Mouse (Mus musculus) stomach, embryonic 16.5 days (tissue): ENCODE data around the gene Cdpf1. TPM values are rescaled to one million over a fixed set of nuclear protein-coding genes. Genes with fewer than 3 reads are reported as not detected.

Experiments used
- ATAC-seq: fragments of 200-750 bp; cut with Nextera tagmentation; 2 replicates; pipeline ENCODE4 v1.8.0; 2017; ENCODE audit warnings: moderate number of reproducible peaks, moderate TSS enrichment; ENCODE audit not compliant: insufficient read depth, low FRiP score
- H3K27ac ChIP-seq: fragments of 300-500 bp; sonication (generic); 2 replicates; pipeline ENCODE4 v1.5.1; 2014; ENCODE audit warnings: low read length
- H3K27me3 ChIP-seq: fragments of 300-500 bp; sonication (generic); 2 replicates; pipeline ENCODE4 v1.6.1; 2014; ENCODE audit warnings: low read length, control low read depth, mixed read lengths; ENCODE audit not compliant: control insufficient read depth, insufficient read depth
- H3K36me3 ChIP-seq: fragments of 300-500 bp; sonication (generic); 2 replicates; pipeline ENCODE4 v1.6.1; 2014; ENCODE audit warnings: low read length; ENCODE audit not compliant: control insufficient read depth, insufficient read depth
- H3K4me1 ChIP-seq: fragments of 300-500 bp; sonication (generic); 2 replicates; pipeline ENCODE4 v1.6.1; 2014; ENCODE audit warnings: low read length, control low read depth, mixed read lengths; ENCODE audit not compliant: control insufficient read depth, insufficient read depth
- H3K4me2 ChIP-seq: fragments of 300-500 bp; sonication (generic); 2 replicates; pipeline ENCODE4 v1.6.1; 2014; ENCODE audit warnings: low read depth, low read length, mixed read lengths
- H3K4me3 ChIP-seq: fragments of 300-500 bp; sonication (generic); replicated peaks from 2 replicates; pipeline ENCODE4 v1.5.1; 2014; ENCODE audit warnings: mild to moderate bottlenecking, low read length
- H3K9ac ChIP-seq: fragments of 300-500 bp; sonication (generic); 2 replicates; pipeline ENCODE4 v1.6.1; 2014; ENCODE audit warnings: low read length
- H3K9me3 ChIP-seq: fragments of 300-500 bp; sonication (generic); replicated peaks from 2 replicates; pipeline ENCODE4 v1.6.1; 2016; ENCODE audit warnings: low read length, control low read depth; ENCODE audit not compliant: control insufficient read depth
- WGBS: fragments of 180-500 bp; shearing (Covaris S2); extraction: QIAGEN DNeasy Blood & Tissue Kit; methylation state at CpG from one replicate; pipeline ENCODE4 v1.1.7; 2014; 5-methylcytosine and 5-hydroxymethylcytosine counted together
- polyA plus RNA-seq: library from polyadenylated mRNA; unstranded; fragments of >200 nt; fragmentation: Nextera tagmentation; extraction: Ambion mirVana; gene quantifications from 2 replicates; pipeline ENCODE4 v1.2.1, GENCODE M21; 2015

The Cdpf1 gene
- polyA plus RNA-seq, 1 experiment from 2014 or later, result 36.7 TPM

- Histone ChIP-seq H3K36me3 (no peaks in the 10 kb centered on the region), H3K27ac (no peak overlapping the region), H3K4me1 (no peaks in the 10 kb centered on the region), H3K9me3 (no peaks in the 10 kb centered on the region), H3K4me2 (no peak overlapping the region), H3K4me3 (no peak overlapping the region), H3K27me3 (no peaks in the 10 kb centered on the region), H3K9ac (no peak overlapping the region)
- WGBS, result 72% methylated on average over 5 of the region's 5 CpGs
- ATAC-seq, result no peak
Measured at GRCm38 (mm10) chr15:85776771-85777170, 34.7 kb downstream of the Cdpf1 start.

DNA sequence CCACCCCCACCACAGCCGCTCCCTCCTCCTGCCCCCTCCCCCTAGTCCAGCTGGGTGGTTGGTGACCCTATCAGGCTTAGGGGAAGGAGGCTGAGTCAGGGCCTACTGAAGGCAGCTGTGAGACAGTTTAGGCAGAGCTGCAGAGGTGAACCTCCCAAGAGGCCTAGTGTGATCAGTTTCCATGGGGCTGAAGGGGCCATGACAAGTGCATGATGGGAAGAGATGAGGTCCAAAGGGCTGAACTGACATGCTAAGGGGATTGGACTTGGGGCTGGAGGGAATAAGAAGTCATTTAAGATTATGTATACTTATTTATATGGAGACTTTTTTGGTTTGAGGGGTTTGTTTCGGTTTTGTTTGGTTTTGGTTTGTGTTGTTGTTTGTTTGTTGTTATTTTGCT is 35.3 kb downstream of the Cdpf1 start:
- H3K9me3 ChIP-seq, result no peaks in the 10 kb centered on the region
- no peak overlapping the region for H3K4me2 ChIP-seq
- no peaks in the 10 kb centered on the region for H3K27me3 ChIP-seq
- no peaks in the 10 kb centered on the region for H3K4me1 ChIP-seq
- no peak overlapping the region for H3K27ac ChIP-seq
- no peak for ATAC-seq
- H3K4me3 ChIP-seq, result no peak overlapping the region
- no peaks in the 10 kb centered on the region for H3K36me3 ChIP-seq
- WGBS, result 66% methylated on average over 2 of the region's 2 CpGs
- H3K9ac ChIP-seq, result no peak overlapping the region

GRCm38 (mm10) chr15:85775001-85775400 is 36.5 kb downstream of the Cdpf1 start:
- Histone ChIP-seq H3K27me3 (no peaks in the 10 kb centered on the region), H3K4me2 (no peak overlapping the region), H3K36me3 (no peaks in the 10 kb centered on the region), H3K9me3 (no peaks in the 10 kb centered on the region), H3K4me3 (no peak overlapping the region), H3K4me1 (no peaks in the 10 kb centered on the region), H3K27ac (no peak overlapping the region), H3K9ac (no peak overlapping the region)
- no peak for ATAC-seq
- 75% methylated on average over 7 of the region's 7 CpGs for WGBS

GRCm38 (mm10) chr15:85774419-85774818 is 37.1 kb downstream of the Cdpf1 start:
- Histone ChIP-seq H3K9ac (no peak overlapping the region), H3K36me3 (no peaks in the 10 kb centered on the region), H3K4me3 (no peak overlapping the region), H3K27ac (no peak overlapping the region), H3K4me1 (no peaks in the 10 kb centered on the region), H3K27me3 (no peaks in the 10 kb centered on the region), H3K9me3 (no peaks in the 10 kb centered on the region), H3K4me2 (no peak overlapping the region)
- no peak for ATAC-seq
- WGBS, result 77% methylated on average over 9 of the region's 9 CpGs

DNA sequence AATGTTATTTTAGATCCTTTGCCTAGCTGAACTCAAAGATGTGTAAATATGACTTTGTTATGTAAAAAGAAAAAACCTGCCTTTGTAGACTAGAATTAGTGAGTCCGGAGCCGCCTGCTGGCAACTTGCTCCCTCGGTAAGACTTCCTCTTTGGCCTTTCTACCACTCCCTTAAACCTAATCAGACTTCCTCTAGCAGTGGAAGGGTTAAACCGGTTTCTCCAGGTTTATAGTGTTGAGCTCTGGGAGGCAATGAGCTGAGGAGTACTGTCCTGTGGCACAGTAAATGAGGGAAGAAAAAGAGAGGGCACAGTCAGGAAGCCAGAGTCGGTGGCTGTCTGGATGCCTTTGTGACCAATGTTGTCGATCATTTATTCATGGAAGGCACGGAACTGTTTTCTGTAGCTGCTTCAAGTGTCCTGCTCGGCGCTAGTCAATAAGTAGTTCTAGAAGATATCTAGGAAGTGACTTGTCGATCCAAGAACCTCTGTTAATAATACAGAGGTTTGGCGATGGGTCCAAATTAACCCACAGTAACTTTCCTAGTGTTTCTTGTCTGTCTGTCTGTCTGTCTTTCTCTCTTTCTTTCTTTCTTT is 39.3 kb downstream of the Cdpf1 start:
- Histone ChIP-seq H3K9ac (no peak overlapping the region), H3K9me3 (no peaks in the 10 kb centered on the region), H3K4me1 (no peaks in the 10 kb centered on the region), H3K27ac (peak overlapping the region; percentile 43), H3K27me3 (no peaks in the 10 kb centered on the region), H3K4me2 (no peak overlapping the region), H3K4me3 (no peak overlapping the region), H3K36me3 (no peaks in the 10 kb centered on the region)
- peak; percentile 67 for ATAC-seq
- WGBS, result 63% methylated on average over 11 of the region's 11 CpGs

GRCm38 (mm10) chr15:85771306-85772121 is 40.0 kb downstream of the Cdpf1 start:
- no peaks in the 10 kb centered on the region for H3K9me3 ChIP-seq
- WGBS, result 68% methylated on average over 17 of the region's 17 CpGs
- no peak overlapping the region for H3K4me2 ChIP-seq
- H3K4me3 ChIP-seq, result no peak overlapping the region
- H3K9ac ChIP-seq, result no peak overlapping the region
- H3K27ac ChIP-seq, result peak overlapping the region; percentile 43
- peak; percentile 80 for ATAC-seq
- H3K36me3 ChIP-seq, result no peaks in the 10 kb centered on the region
- H3K27me3 ChIP-seq, result no peaks in the 10 kb centered on the region
- H3K4me1 ChIP-seq, result no peaks in the 10 kb centered on the region

DNA sequence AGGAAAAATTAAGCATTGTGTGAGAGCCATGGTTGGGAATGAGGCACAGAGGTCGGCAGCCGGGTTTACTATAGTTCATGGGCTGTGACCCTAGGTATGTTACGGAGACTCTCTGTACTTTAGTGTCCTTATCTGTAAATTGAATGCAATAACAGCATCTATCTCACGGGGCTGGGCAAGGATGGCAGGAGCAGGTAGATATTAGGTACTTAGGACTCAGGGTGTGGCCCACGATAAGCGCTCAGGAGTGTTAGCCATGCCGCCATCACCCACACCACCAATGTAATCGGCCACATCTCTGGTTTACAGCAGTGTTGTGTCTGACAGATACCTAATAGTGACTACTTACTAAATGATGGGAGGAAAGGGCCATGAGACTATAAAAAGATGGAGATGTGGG is 42.5 kb downstream of the Cdpf1 start:
- no peaks in the 10 kb centered on the region for H3K27me3 ChIP-seq
- H3K4me1 ChIP-seq, result no peaks in the 10 kb centered on the region
- no peak for ATAC-seq
- no peak overlapping the region for H3K4me3 ChIP-seq
- no peaks in the 10 kb centered on the region for H3K9me3 ChIP-seq
- no peak overlapping the region for H3K27ac ChIP-seq
- no peak overlapping the region for H3K4me2 ChIP-seq
- no peaks in the 10 kb centered on the region for H3K36me3 ChIP-seq
- WGBS, result 86% methylated on average over 8 of the region's 8 CpGs
- no peak overlapping the region for H3K9ac ChIP-seq

DNA sequence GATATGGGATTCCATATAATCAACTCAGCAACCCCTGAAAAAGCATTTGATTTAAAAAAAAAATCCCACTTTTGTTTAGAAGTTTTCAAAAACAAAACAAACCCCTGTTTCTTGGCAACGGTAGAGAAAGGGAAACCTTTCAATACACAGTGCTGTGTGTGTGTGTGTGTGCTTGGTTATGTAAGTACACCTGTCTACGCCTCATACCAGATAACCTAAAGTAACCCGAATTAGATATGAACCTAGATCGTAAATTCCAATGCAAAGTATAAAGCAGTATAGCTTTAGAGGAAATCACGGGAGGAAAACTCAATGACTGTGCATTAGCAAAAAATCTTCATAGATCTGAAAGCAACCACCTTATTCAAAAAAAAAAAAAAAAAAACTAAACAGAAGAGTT is 44.8 kb downstream of the Cdpf1 start:
- no peak overlapping the region for H3K27ac ChIP-seq
- 84% methylated on average over 5 of the region's 5 CpGs for WGBS
- no peak overlapping the region for H3K4me3 ChIP-seq
- H3K9me3 ChIP-seq, result no peaks in the 10 kb centered on the region
- no peaks in the 10 kb centered on the region for H3K4me1 ChIP-seq
- no peak for ATAC-seq
- no peak overlapping the region for H3K9ac ChIP-seq
- H3K27me3 ChIP-seq, result no peaks in the 10 kb centered on the region
- no peak overlapping the region for H3K4me2 ChIP-seq
- no peaks in the 10 kb centered on the region for H3K36me3 ChIP-seq

DNA sequence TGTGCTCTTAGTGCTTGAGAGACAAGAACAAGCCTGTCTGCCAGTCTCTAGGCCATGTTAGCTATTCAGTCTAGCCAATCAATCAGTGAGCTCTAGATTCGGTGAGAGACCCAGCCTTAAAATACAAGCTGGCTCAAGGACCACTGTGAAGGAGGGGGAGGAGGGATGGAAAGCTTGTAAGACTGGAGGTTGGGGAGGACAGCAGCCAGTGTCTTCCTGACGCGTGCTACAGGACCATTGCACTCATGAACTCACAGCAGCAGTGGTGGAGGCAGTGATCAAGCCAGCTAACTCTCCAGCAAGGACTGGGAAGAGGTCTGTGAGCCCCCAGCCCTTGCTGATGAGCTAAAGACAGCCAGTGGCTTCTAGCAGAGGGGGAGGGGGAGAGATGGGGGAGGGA is 46.5 kb downstream of the Cdpf1 start:
- no peaks in the 10 kb centered on the region for H3K9me3 ChIP-seq
- H3K9ac ChIP-seq, result no peak overlapping the region
- no peak overlapping the region for H3K4me3 ChIP-seq
- no peak for ATAC-seq
- H3K36me3 ChIP-seq, result no peaks in the 10 kb centered on the region
- no peaks in the 10 kb centered on the region for H3K4me1 ChIP-seq
- 40% methylated on average over 3 of the region's 3 CpGs for WGBS
- H3K27me3 ChIP-seq, result no peaks in the 10 kb centered on the region
- no peak overlapping the region for H3K4me2 ChIP-seq
- no peak overlapping the region for H3K27ac ChIP-seq
